Mouse (Mus musculus) CH12.LX (cell line): ENCODE measurements at regions not wholly inside any gene's neighbourhood (a gene's known extent, or its start where the extent isn't known, plus 50 kb on each side); places are given as distances from the start of the nearest gene placed in this dataset.

Experiments used
- DNase-seq: peaks from one replicate; pipeline ENCODE4 v3.0.0-alpha.2; 2013; ENCODE audit errors: extremely low read depth
- H3K27ac ChIP-seq: 2 replicates; pipeline ENCODE4 v1.5.1; 2012; ENCODE audit warnings: low read depth, mild to moderate bottlenecking, control low read depth, moderate library complexity; ENCODE audit not compliant: insufficient read depth
- H3K27me3 ChIP-seq: replicated peaks from 2 replicates; pipeline ENCODE3; 2012; ENCODE audit warnings: inconsistent platforms
- H3K36me3 ChIP-seq, 2 experiments: replicated peaks in 1 of 2; 2 replicates each; pipeline versions ENCODE3 to v1.6.1; 2012; ENCODE audit warnings: inconsistent platforms in 1 of 2, low read length in 1 of 2, mild to moderate bottlenecking in 1 of 2, mixed read lengths in 1 of 2, moderate library complexity in 1 of 2; ENCODE audit not compliant: control insufficient read depth in 1 of 2, insufficient read depth in 1 of 2
- H3K4me1 ChIP-seq, 2 experiments: 2 replicates each; pipeline ENCODE4 v1.6.1; 2012; ENCODE audit warnings: inconsistent platforms in 1 of 2, moderate library complexity in 1 of 2; ENCODE audit not compliant: insufficient read depth in 2 of 2, control insufficient read depth in 1 of 2
- H3K4me2 ChIP-seq: 2 replicates; pipeline ENCODE4 v1.6.1; 2012; ENCODE audit warnings: low read depth, mild to moderate bottlenecking, control low read depth; ENCODE audit not compliant: poor library complexity, insufficient read depth, severe bottlenecking
- H3K4me3 ChIP-seq, 3 experiments: fragments of 150-350 bp in 1 of 3; sonication (generic) in 1 of 3; replicated peaks in 1 of 3; 2 replicates each; pipeline versions ENCODE3 to v1.5.1; 2011 to 2012; ENCODE audit warnings: low read depth in 2 of 3, low read length in 2 of 3, mild to moderate bottlenecking in 2 of 3, moderate library complexity in 2 of 3, control low read depth in 1 of 3, improper control_type of control experiment in 1 of 3, inconsistent platforms in 1 of 3, mixed read lengths in 1 of 3; ENCODE audit not compliant: poor library complexity in 1 of 3
- H3K79me2 ChIP-seq: replicated peaks from 2 replicates; pipeline ENCODE4 v1.6.1; 2012; ENCODE audit warnings: mild to moderate bottlenecking, moderate library complexity; ENCODE audit not compliant: control insufficient read depth, poor library complexity, insufficient read depth, severe bottlenecking; ENCODE audit errors: extremely low read depth
- H3K9ac ChIP-seq: 2 replicates; pipeline ENCODE4 v1.6.1; 2012; ENCODE audit warnings: low read depth, mild to moderate bottlenecking, control low read depth, moderate library complexity; ENCODE audit not compliant: insufficient read depth
- H3K9me3 ChIP-seq: replicated peaks from 2 replicates; pipeline ENCODE3; 2012; ENCODE audit warnings: low read length, inconsistent platforms, mixed read lengths
- CHD1 ChIP-seq: IDR thresholded peaks from 2 replicates; pipeline ENCODE4 v1.6.1; 2012; ENCODE audit warnings: low read depth, low read length, improper control_type of control experiment, inconsistent platforms
- ETS1 ChIP-seq: conservative IDR thresholded peaks from 2 replicates; pipeline ENCODE4 v1.6.1; 2012; ENCODE audit warnings: low read depth, mild to moderate bottlenecking, inconsistent platforms, low read length, improper control_type of control experiment, moderate library complexity
- GABPA ChIP-seq: IDR thresholded peaks from 2 replicates; pipeline ENCODE4 v1.6.1; 2012; ENCODE audit warnings: low read depth, low read length, improper control_type of control experiment, inconsistent platforms; ENCODE audit not compliant: insufficient replicate concordance
- HCFC1 ChIP-seq: IDR thresholded peaks from 2 replicates; pipeline ENCODE4 v1.6.1; 2012; ENCODE audit warnings: low read depth, mild to moderate bottlenecking, inconsistent platforms, low read length, improper control_type of control experiment
- IRF4 ChIP-seq: IDR thresholded peaks from 2 replicates; pipeline ENCODE4 v1.6.1; 2014; ENCODE audit warnings: low read depth, mild to moderate bottlenecking, inconsistent platforms, low read length, improper control_type of control experiment
- JUND ChIP-seq: conservative IDR thresholded peaks from 2 replicates; pipeline ENCODE4 v1.6.1; 2011; ENCODE audit warnings: low read depth, low read length, improper control_type of control experiment
- MAX ChIP-seq: IDR thresholded peaks from 2 replicates; pipeline ENCODE4 v1.6.1; 2011; ENCODE audit warnings: low read length, improper control_type of control experiment
- MAZ ChIP-seq: IDR thresholded peaks from 2 replicates; pipeline ENCODE4 v1.6.1; 2012; ENCODE audit warnings: low read depth, mild to moderate bottlenecking, inconsistent platforms, low read length, improper control_type of control experiment, moderate library complexity
- MEF2A ChIP-seq: IDR thresholded peaks from 2 replicates; pipeline ENCODE4 v1.6.1; 2014; ENCODE audit warnings: low read depth, mild to moderate bottlenecking, inconsistent platforms, low read length, improper control_type of control experiment, borderline replicate concordance
- MXI1 ChIP-seq: IDR thresholded peaks from 2 replicates; pipeline ENCODE4 v1.6.1; 2011; ENCODE audit warnings: mild to moderate bottlenecking, low read depth, low read length, improper control_type of control experiment
- MYC ChIP-seq: IDR thresholded peaks from 2 replicates; pipeline ENCODE4 v1.6.1; 2011; ENCODE audit warnings: low read depth, mild to moderate bottlenecking, improper control_type of control experiment, low read length
- NRF1 ChIP-seq: IDR thresholded peaks from 2 replicates; pipeline ENCODE4 v1.6.1; 2014; ENCODE audit warnings: low read depth, mild to moderate bottlenecking, inconsistent platforms, low read length, improper control_type of control experiment, moderate library complexity
- POLR2AphosphoS2 ChIP-seq: IDR thresholded peaks from 2 replicates; pipeline ENCODE4 v1.6.1; 2011; ENCODE audit warnings: low read depth, low read length, improper control_type of control experiment
- TBP ChIP-seq: conservative IDR thresholded peaks from 2 replicates; pipeline ENCODE4 v1.6.1; 2011; ENCODE audit warnings: low read depth, low read length, improper control_type of control experiment
- TCF12 ChIP-seq: IDR thresholded peaks from 2 replicates; pipeline ENCODE4 v1.6.1; 2014; ENCODE audit warnings: low read depth, mild to moderate bottlenecking, inconsistent platforms, low read length, improper control_type of control experiment
- UBTF ChIP-seq: IDR thresholded peaks from 2 replicates; pipeline ENCODE4 v1.6.1; 2012; ENCODE audit warnings: low read depth, mild to moderate bottlenecking, inconsistent platforms, low read length, improper control_type of control experiment, moderate library complexity
- dilution Hi-C: fragments of 300-500 bp; cut with MboI; formaldehyde crosslinking; loops from 2 replicates; pipeline ENCODE4 v1.14.3; 2020; ENCODE audit warnings: low sequenced_read_pairs; ENCODE audit not compliant: extremely low pct_unique_long_range_greater_than_20kb, extremely low pct_ligation_motif_present
- in situ Hi-C: fragments of 300-500 bp; cut with MboI; formaldehyde crosslinking; loops from 3 replicates; pipeline ENCODE4 v1.14.3; 2019; ENCODE audit warnings: low sequenced_read_pairs, low pct_ligation_motif_present, low pct_unique_long_range_greater_than_20kb, mixed read lengths

GRCm38 (mm10) chr17:83955978-83956377 lies 108.2 kb upstream of the Haao start:
- H3K9me3 ChIP-seq = no peaks in the 10 kb centered on the region
- no peak overlapping the region for H3K27ac ChIP-seq
- no peak for TF ChIP-seq MYC
- no peak for TF ChIP-seq MXI1
- no peak for TF ChIP-seq CHD1
- no peak for TF ChIP-seq HCFC1
- no peak for TF ChIP-seq MAZ
- TF ChIP-seq TBP = no peak
- TF ChIP-seq TCF12 = no peak
- TF ChIP-seq IRF4 = no peak
- TF ChIP-seq ETS1 = no peak
- no peak for TF ChIP-seq JUND
- no peak for TF ChIP-seq POLR2AphosphoS2
- no peak for TF ChIP-seq NRF1
- no peak for TF ChIP-seq MEF2A
- TF ChIP-seq MAX = no peak
- TF ChIP-seq GABPA = no peak
- no peak for TF ChIP-seq UBTF
- dilution Hi-C loops (no loop called here), in situ Hi-C loops (no loop called here)
- DNase-seq = no peak
- no peak overlapping the region for H3K4me3 ChIP-seq
- no peaks in the 10 kb centered on the region for H3K27me3 ChIP-seq
- peaks cover 0 to 15% of the 10 kb centered on the region in 2 experiments; a peak in 2 of 4 replicates for H3K4me1 ChIP-seq
- H3K9ac ChIP-seq = no peak overlapping the region
- H3K36me3 ChIP-seq = no peaks in the 10 kb centered on the region
- no peaks in the 10 kb centered on the region for H3K79me2 ChIP-seq
- no peak overlapping the region for H3K4me2 ChIP-seq

GRCm38 (mm10) chr17:83955058-83955697 lies 107.4 kb upstream of the Haao start:
- Histone ChIP-seq H3K27ac (no peak overlapping the region), H3K27me3 (no peaks in the 10 kb centered on the region), H3K9ac (no peak overlapping the region), H3K36me3 (no peaks in the 10 kb centered on the region), H3K4me1 (peaks cover 2 to 21% of the 10 kb centered on the region in 2 experiments; a peak in 2 of 4 replicates), H3K79me2 (no peaks in the 10 kb centered on the region), H3K4me2 (no peak overlapping the region), H3K4me3 (no peak overlapping the region), H3K9me3 (no peaks in the 10 kb centered on the region)
- in situ Hi-C loops (no loop called here), dilution Hi-C loops (no loop called here)
- DNase-seq = no peak
- TF ChIP-seq MEF2A = no peak
- TF ChIP-seq MAZ = no peak
